Mouse (Mus musculus): ENCODE measurements around the gene Sdf2l1. TPM values are rescaled to one million over a fixed set of nuclear protein-coding genes. Genes with fewer than 3 reads are reported as not detected.
A peak's percentile ranks its signal among the peaks of the same experiment; 100 is the strongest.
"Not testable (repeated sequence)": the region's sequence is repeated elsewhere in the genome, so short reads cannot be mapped to it uniquely, and the experiment has no call there.

The Sdf2l1 gene
- 107 and 171 TPM in 2 replicates for polyA plus RNA-seq (2012; rRNA removed)

DNA sequence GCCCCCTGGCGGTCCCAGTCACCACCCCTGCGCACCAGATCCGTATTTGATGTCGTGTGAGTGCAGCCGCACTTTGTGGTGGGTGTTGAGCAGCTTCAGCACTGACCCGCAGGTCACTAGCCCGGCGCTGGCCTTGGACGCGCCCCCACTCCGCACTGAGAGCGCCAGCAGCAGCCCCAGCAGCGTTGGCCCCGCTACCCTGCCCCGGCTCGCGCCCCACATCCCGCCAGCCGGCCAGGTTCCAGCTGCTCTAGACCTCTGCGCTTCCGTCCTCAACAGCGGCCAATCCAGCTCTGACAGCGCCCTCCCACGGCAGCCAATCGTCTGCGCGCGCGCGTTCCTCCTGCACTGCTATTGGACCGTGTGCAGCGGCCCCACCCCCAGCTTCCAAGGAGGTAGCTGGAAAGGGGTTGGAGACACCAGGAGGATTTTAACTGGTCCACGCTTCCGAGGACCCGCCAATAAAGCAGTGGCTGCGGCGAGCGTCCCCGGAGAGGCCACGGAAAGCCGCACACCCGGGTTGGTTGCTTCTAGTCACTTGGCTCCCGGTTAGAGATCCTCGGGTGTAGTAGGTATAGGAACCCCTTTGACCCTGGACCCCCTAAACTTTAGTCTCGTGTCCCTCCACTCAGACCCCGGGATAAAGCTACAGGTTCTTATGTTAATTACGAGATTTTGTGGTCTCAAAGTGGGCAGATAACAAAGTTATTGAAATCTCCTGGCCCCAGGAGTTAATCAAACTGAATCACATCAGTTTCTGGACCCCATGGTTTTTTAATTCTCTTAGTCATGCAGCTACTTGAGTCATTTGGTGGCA, at the start of gene Sdf2l1:
Sdf2l1 (minus strand) TSS at position 295 of the 817 bp plus-strand sequence.
- peak; percentile 50 for DNase-seq (ENCODE audit: low read depth)

DNA sequence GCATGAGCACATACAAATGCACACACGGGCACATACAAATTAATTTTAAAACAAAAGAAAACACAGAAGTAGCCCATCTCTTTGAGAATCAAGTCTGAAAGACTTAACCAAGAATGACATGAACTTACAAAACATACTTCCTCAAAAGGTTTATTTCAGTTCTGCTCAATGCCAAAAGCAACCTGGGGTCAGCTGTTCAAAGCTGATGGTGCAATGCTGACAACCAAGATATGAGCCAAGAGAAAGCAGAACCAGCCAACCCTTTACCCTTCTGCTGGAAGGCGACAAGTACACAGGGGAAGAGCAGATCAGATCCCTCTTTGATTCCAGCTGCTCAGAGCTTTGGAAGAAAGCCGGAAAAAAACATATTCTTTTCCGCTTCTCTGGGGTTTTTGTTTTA, 49.2 kb upstream of the Sdf2l1 start:
- DNase-seq (ENCODE audit: low read depth) = peak; percentile 88

DNA sequence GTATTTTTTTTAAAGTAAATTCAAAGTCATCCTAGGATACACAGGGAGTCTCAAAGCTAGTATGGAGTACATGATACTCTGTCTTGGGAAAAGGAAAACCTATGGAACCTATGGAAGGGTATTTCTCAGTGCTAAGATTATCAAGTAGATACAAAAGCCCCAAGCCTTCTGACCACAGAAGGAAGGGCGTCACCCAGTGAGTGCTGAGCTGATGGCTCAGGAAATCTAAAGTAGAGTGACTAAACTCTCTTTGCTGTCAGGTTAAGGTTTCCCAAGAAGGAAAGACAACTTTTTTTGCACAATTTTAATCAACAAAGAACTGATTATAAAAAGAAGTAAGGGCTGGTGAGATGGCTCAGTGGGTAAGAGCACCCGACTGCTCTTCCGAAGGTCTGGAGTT, 47.5 kb upstream of the Sdf2l1 start:
- DNase-seq (ENCODE audit: low read depth) = no peak

DNA sequence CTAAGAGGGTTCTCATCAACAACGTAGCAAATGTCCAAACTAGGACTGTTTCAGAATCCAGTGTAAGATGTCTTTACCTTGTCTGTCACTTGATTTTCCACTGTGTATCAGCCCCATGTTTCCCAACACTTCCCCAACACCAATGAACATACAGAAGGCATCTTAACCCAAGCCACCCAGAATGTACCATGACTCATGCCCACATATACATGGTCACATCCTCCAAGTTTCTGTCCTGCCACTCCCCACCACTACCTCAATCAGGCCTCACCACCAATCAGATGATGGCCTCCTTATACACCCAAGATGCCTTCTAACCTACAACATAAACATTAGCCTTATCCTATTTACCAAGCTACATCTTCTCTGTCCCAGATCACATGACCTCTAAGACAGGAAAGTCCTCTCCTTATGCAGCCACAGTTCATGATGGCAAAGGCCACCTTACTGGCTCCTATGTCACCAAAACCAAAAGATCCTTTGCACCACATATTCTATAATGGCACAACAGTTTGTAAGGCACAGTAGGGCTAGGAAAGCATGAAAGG, 45.5 kb upstream of the Sdf2l1 start:
- no peak for DNase-seq (ENCODE audit: low read depth)

DNA sequence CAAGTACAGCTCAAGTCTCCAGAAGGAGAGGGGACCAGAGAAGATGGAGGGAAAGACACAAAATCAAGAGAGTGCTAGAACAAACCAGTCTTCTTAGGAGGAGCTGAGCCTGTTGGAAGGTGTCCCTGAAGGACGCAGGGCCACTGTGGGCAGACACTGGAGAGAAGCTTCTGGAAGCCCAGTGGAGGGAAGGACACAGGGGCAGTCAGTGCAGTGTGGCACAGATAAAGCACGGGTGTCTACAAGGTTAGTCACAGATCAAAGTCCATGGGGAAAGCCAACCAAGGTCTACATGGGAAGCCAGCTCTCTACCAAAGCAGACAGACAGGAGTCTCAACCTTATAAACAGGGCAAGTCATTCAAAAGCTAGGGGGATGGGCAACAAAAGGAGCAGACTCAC, 43.6 kb upstream of the Sdf2l1 start:
- DNase-seq (ENCODE audit: low read depth) = no peak

DNA sequence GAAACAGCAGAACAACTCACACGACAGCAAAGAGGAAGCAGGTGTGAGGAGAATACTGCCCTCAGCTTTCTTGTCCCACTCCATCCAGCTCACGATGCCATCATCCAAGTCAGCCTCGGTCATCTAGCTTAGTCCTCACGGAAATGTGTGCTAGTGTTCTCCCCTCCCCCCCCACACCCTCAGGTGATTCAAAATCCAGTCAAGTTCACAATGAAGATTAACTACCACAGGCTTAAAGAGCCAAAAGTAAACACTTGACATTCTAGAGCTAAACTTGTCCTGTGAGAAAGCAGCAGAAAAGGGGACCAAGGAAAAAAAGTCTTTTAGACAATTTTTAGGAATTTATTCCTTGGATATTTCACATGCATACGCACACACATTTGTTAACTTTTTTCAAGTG, 35.9 kb upstream of the Sdf2l1 start:
- DNase-seq (ENCODE audit: low read depth) = no peak

DNA sequence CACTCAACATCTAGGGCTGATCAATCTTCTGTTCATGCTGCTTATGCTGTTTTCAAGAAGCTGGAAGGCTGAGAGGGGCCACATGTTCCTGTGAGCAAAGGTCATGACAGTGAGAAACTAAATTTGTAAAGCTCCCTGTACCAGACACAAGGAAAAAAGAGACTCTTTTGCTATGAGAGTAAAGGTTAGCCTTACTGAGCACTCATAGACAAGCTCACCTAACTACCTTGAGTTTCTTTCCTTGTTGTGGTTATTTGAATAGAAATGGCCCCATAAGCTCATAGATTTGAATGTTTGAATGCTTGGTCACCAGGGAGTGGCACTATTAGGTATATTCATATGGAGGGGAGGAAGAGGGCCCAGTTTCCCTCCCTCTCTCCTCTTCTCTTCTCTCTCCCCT, 35.0 kb upstream of the Sdf2l1 start:
- no peak for DNase-seq (ENCODE audit: low read depth)

DNA sequence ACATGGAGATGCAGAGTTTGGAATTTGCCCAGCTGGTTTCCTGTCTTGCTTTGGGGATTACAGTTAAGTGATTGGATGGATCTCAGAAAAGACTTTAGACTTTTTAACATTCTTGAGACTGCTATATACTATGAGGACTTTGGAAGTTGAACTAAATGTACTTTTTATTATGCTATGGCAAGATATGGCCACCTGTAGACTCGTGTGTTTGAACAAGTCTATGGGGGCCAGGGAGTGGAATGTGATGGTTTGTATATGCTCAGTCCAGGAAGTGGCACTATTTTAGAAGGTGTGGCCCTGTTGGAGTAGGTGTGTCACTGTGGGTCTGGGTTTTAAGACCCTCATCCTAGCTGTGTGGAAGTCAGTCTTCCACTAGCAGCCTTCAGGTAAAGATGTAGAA, 33.3 kb upstream of the Sdf2l1 start:
- not testable (repeated sequence) for DNase-seq (ENCODE audit: low read depth)

DNA sequence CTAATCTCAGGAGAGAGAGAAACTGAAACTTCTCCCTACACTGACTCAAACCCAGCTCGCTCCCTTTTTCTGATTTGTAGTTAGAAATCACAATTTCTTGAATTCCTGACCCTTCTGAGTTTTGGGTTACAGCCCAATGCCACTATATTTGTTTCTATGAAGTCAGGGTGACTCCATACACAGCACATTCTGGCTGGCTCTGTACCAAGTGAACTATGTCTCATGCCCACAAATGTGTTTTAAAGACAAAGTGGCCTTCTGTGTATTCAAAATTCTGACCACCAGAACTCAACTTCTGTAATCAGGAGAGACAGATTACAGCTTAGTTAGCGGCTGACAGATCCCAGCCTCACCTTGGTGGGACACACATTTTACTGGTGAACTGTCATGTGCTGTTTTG, 22.2 kb upstream of the Sdf2l1 start:
- DNase-seq (ENCODE audit: low read depth) = no peak

DNA sequence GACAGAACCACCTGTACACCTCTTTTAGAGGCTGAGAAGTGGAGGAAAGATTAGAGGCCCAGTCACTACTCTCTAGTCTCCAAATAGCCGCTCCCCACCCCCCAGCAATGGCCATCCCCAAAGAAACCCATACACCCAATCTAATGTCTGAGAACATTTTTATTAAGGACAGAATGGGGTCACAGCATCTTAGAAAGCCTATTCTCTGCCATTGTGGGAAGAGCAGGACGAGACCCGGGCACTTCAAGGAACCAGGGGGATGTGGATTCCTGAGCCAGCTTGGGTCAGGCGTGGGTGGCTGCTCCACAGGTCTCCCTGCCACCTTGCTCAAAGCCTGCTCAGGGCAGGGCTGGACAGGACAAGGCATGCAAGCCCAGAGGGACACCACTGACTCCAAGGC, 19.7 kb upstream of the Sdf2l1 start:
- no peak for DNase-seq (ENCODE audit: low read depth)

DNA sequence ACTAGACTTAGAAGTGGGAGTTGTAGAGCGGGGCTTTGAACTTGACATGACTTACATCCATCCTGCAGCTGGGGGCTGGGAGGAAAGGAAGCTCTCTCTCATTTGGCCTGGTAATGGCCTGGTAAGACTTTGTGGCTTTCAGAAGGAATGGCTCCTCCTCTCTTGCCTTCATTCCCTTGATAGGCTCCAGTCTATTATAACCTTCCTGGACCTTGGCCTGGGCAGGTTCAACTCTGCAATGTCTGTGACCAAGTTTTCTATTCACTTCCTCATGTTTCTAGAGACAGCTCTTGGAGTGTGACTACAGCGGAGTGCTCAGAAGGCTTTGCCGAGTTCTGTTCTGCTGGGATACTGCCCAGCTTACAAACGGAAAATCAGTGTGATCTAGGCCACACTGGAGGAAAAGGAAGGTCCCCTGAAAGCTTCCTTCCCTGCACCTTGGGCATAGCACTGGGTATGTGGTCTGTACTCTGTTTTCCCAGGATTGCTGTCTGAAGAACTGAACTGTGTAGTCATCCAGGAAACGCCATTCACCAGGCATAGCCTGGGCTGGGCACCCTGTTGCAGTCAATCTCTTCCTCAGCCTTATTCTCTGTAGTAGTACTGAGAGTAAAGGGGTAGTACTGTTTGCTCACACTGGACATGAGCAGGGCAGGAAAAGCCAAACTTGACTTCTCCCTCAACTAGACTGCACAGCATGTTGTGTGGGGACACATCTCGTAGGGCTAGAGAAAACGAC, 18.5 kb upstream of the Sdf2l1 start:
- DNase-seq (ENCODE audit: low read depth) = no peak

DNA sequence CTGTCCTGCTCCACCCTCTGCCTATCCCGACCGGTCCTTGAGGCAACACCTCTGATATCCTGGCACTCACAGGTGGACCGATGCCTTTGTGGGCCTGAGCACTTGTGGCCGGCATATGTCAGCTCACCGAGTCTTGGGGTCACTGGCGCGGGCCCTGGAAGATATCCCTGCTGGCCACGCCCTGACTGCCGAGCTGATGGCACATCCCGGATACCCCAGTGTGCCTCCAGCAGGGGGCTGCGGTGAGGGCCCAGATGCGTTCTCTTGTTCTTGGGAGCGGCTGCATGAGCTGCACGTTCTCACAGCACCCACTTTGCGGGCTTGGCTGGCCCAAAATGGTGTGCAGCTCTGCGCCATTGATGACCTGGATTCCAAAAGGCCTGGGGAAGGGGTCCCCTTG, 15.9 kb upstream of the Sdf2l1 start:
- DNase-seq (ENCODE audit: low read depth) = no peak

DNA sequence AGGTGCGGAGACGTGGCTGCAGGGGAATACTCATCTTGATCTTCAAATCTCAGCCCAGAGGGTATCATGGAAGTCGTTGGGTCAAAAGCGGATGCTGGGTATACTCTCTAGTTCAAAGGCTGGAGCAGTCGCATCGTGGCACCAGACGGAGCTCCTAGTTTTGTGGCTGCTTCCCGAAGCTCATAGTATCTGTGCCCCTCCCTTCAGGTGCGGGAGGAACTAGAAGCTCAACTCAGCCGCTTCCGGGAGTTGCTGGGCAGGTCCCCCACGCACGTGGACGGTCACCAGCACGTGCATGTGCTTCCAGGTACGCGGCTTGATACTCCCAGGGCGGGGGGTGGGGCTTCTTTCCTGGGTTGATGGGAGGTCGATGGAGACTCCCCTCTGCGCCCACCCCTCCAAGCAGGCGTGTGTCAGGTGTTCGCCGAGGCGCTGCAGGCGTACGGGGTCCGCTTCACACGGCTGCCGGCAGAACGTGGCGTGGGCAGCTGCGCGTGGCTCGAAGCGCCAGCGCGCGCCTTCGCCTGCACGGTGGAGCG, 15.3 kb upstream of the Sdf2l1 start:
- DNase-seq (ENCODE audit: low read depth) = no peak

DNA sequence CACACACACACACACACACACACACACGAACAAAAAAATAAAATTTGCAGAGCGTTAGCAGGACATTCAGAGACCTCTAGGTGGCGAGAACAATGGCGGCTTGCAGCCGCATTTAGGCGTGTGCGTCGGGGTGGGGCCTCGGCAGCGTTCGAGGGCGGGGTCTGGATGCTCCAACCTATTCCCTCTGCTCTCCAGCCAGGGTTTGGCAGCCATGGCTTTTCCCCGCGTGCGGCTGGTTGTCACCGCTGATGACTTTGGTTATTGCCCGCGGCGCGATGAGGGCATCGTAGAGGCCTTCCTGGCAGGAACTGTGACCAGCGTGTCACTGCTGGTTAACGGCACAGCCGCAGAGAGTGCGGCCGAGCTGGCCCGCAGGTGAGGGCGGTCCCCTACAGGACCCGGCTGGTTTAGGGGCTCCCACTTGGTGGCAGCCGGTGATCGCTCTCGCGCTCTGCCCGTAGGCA, 14.6 kb upstream of the Sdf2l1 start, which contains the start of gene Ccdc116:
Ccdc116 (minus strand) TSS at position 458 of the 464 bp plus-strand sequence.
- no peak for DNase-seq (ENCODE audit: low read depth)

DNA sequence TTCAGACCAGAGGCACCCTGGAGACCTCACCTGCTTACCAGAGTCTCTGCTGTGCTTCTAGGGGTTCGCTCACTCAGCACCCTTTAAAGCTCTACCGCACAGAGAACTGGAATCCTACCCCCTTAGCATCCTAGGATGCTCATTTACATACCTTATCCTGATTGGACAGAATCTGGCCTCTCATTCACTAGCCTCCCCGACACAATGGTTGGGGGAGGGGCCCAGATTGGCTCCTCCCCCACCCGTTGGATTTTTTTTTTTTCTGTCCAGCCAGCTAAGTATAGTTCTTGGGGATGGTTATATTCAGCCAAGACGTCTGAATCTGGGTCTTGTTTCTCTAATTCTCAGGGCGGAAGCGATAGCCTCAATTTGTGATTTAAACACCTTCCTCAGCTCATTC, 12.2 kb upstream of the Sdf2l1 start, which contains the start of gene Ydjc:
Ydjc (plus strand) TSS at position 283 of the 400 bp plus-strand sequence.
- DNase-seq (ENCODE audit: low read depth) = no peak

DNA sequence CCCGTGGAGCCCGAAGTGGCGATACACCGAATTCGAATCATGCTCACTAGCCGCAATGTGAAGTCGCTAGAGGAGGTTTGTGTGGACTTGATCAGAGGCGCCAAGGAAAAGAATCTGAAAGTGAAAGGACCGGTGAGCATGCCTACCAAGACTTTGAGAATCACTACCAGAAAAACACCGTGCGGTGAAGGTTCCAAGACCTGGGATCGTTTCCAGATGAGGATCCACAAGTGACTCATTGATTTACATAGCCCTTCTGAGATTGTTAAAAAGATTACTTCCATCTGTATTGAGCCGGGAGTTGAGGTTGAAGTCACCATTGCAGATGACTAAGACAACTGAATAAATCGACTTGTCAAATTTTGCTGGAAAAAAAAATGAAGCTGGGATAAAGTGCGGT, 5.2 kb upstream of the Sdf2l1 start:
- no peak for DNase-seq (ENCODE audit: low read depth)

DNA sequence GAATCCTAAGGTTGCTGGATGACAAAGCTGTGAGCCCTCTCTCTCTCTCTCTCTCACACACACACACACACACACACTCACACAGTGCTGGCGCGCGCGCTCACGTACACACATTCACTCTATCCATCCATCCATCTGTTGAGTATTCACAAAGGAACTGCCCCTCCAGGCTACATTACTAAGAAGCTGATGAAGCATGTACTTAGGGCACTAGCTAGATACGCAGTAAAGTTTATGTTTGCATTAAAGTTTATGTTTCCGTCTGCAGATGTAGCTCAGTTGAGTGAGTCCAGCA, 670 bp upstream of the Sdf2l1 start:
- DNase-seq (ENCODE audit: low read depth) = no peak

DNA sequence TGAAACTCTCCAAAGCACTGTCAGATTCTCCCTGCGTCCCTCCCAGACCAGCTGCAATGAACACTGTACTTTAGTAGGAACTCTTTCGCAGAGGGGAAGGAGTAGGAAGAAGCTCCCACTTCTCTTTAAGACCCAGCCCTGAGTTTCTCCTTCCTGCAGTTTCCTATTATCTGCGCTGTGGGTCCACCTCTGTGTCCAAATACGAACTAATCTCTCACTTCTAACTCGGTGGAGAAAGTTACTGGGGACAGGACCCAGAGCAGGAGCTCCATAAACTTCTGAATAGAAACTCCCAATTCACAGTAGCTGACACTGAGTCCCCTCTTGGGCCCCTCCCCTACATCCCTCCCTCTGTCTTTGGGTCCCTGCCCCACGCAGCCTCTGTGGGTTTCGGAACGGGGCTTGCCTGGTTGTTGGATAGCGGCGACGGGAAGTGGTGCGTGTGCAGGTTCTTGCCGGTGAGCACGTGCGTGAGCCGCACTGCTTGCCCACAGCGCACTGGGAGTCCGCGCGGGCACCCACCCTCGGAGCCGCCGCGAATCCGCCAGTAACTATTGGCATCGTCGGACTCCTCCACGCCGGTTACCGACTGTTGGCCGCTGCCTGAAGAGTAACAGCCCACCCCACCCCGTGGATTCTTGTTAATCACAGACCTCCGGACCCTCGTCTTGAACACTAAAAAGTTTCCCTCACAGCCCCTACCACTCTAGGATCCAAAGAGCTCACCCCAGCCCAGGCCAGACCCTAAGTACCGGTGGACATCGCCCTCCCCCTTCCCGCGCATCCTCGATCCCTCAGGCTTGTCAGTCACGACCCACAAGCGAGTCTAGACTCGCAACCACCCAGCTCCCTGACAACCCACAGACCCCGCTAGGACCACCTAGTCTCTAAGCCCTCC, 743 bp downstream of the Sdf2l1 start:
- no peak for DNase-seq (ENCODE audit: low read depth)

DNA sequence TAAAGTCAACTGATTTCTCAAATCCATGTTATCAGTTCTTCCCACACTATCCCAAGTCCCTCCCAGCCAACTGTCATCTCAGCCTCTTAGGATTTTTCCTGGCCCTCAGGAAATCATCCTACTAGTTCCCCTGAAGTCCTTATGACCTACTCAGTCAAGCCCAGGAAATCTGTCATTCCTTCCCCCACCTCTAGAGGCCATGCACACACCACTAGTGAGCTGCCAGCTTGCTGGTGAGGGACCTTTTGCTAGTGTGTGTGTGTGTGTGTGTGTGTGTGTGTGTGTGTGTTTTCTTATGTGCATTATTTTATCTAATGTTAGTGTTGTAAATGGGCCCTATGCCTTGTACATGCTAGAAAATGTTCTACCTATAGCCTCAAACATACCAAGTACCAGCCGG, 4.9 kb downstream of the Sdf2l1 start:
- DNase-seq (ENCODE audit: low read depth) = no peak

DNA sequence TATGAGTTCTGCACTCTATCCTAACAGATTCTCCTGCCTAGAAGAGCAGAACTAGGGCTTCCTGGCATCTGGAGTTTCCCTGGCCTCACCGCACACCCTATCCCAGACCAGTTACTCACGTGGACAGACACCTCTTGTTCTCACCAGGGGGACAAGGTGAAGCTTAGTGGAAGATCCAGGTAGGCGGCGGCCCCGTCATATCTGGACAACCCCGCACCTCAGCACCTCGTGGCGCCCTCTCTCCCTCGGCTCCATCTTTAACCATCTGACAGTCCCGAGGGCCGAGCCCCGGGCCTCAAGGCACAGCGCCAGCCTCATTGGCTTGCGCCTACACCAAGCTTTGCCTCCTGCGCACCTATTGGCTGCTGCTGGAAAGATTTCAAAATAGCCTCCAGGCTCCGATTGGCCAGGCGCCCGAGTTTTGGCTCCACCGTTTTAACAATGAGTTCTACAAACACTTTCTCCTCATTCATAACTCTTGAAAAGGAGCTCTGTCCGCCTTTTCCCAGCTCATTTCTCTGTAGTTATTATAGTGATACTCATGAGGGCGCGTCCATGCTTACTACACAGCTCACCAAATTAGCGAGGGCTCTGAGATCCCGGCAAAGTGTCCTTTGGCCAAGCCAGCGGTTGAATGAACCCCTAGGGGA, 7.2 kb downstream of the Sdf2l1 start, which contains the start of gene 2610318N02Rik:
2610318N02Rik (minus strand) TSS at position 297 of the 650 bp plus-strand sequence.
- DNase-seq (ENCODE audit: low read depth) = no peak

All from gonadal fat pad, adult 2 months (tissue).